Mouse (Mus musculus): Measurements from ENCODE around the gene Rapgef5.

Rapgef5 gene

GRCm38 (mm10) chr12:117712474-117712873 is 196.2 kb downstream of the Rapgef5 start:
- DNase-seq (ENCODE audit: low read depth, low spot score): no peak

- no peak for DNase-seq (ENCODE audit: low read depth, low spot score)
Measured at GRCm38 (mm10) chr12:117713616-117714015, 197.3 kb downstream of the Rapgef5 start.

GRCm38 (mm10) chr12:117720794-117721747 is 204.8 kb downstream of the Rapgef5 start:
- no peak for DNase-seq (ENCODE audit: low read depth, low spot score)

GRCm38 (mm10) chr12:117721748-117722150 is 205.5 kb downstream of the Rapgef5 start:
- no peak for DNase-seq (ENCODE audit: low read depth, low spot score)

- DNase-seq (ENCODE audit: low read depth, low spot score): no peak
Measured at GRCm38 (mm10) chr12:117725011-117725410, 208.7 kb downstream of the Rapgef5 start.

GRCm38 (mm10) chr12:117727481-117728177 is 211.3 kb downstream of the Rapgef5 start:
- DNase-seq (ENCODE audit: low read depth, low spot score): no peak

- no peak for DNase-seq (ENCODE audit: low read depth, low spot score)
Measured at GRCm38 (mm10) chr12:117728178-117728611, 211.9 kb downstream of the Rapgef5 start.

- no peak for DNase-seq (ENCODE audit: low read depth, low spot score)
Measured at GRCm38 (mm10) chr12:117733611-117734010, 217.3 kb downstream of the Rapgef5 start.

GRCm38 (mm10) chr12:117736130-117736529 is 219.9 kb downstream of the Rapgef5 start:
- DNase-seq (ENCODE audit: low read depth, low spot score): no peak

- no peak for DNase-seq (ENCODE audit: low read depth, low spot score)
Measured at GRCm38 (mm10) chr12:117736928-117737327, 220.6 kb downstream of the Rapgef5 start.

- no peak for DNase-seq (ENCODE audit: low read depth, low spot score)
Measured at GRCm38 (mm10) chr12:117737332-117738031, 221.2 kb downstream of the Rapgef5 start.

- no peak for DNase-seq (ENCODE audit: low read depth, low spot score)
Measured at GRCm38 (mm10) chr12:117742487-117742886, 226.2 kb downstream of the Rapgef5 start.

- DNase-seq (ENCODE audit: low read depth, low spot score): no peak
Measured at GRCm38 (mm10) chr12:117744580-117745483, 228.6 kb downstream of the Rapgef5 start.

GRCm38 (mm10) chr12:117746611-117747010 is 230.3 kb downstream of the Rapgef5 start:
- no peak for DNase-seq (ENCODE audit: low read depth, low spot score)

GRCm38 (mm10) chr12:117751045-117751444 is 234.8 kb downstream of the Rapgef5 start:
- DNase-seq (ENCODE audit: low read depth, low spot score): no peak

- no peak for DNase-seq (ENCODE audit: low read depth, low spot score)
Measured at GRCm38 (mm10) chr12:117751520-117752383, 235.5 kb downstream of the Rapgef5 start.

GRCm38 (mm10) chr12:117756010-117756409 is 239.7 kb downstream of the Rapgef5 start:
- no peak for DNase-seq (ENCODE audit: low read depth, low spot score)

GRCm38 (mm10) chr12:117760373-117760772 is 244.1 kb downstream of the Rapgef5 start:
- no peak for DNase-seq (ENCODE audit: low read depth, low spot score)

GRCm38 (mm10) chr12:117760846-117761245 is 244.6 kb downstream of the Rapgef5 start:
- DNase-seq (ENCODE audit: low read depth, low spot score): no peak

- DNase-seq (ENCODE audit: low read depth, low spot score): no peak
Measured at GRCm38 (mm10) chr12:117761698-117762097, 245.4 kb downstream of the Rapgef5 start.

Measured in c-Kit-negative CD71-positive TER-119-positive erythroid progenitor cells, embryonic 14.5 days (primary cell).